Mouse (Mus musculus): ENCODE results near the gene Gm16181.
A peak's percentile ranks its signal among the peaks of the same experiment; 100 is the strongest.

Gm16181 gene

GRCm38 (mm10) chr17:35220156-35220952 is at the start of gene Gm16181:
TSS of gene Gm16181 (plus strand) at chr17:35220834.
- DNase-seq (ENCODE audit: low spot score in 2 of 2): peak; percentile 70 to 80

- DNase-seq (ENCODE audit: low spot score in 2 of 2): no peak
Measured at GRCm38 (mm10) chr17:35172445-35173234, 48.0 kb upstream of the Gm16181 start.

- no peak for DNase-seq (ENCODE audit: low spot score in 2 of 2)
Measured at GRCm38 (mm10) chr17:35173329-35173728, 47.3 kb upstream of the Gm16181 start.

- DNase-seq (ENCODE audit: low spot score in 2 of 2): no peak
Measured at GRCm38 (mm10) chr17:35174201-35174977, 46.2 kb upstream of the Gm16181 start.

GRCm38 (mm10) chr17:35175382-35175781 is 45.3 kb upstream of the Gm16181 start:
- no peak for DNase-seq (ENCODE audit: low spot score in 2 of 2)

GRCm38 (mm10) chr17:35175968-35176367 is 44.7 kb upstream of the Gm16181 start, which contains the start of gene Aif1:
TSS of gene Aif1 (minus strand) at chr17:35176068.
- DNase-seq (ENCODE audit: low spot score in 2 of 2): no peak

GRCm38 (mm10) chr17:35178528-35178927 is 42.1 kb upstream of the Gm16181 start:
- DNase-seq (ENCODE audit: low spot score in 2 of 2): peak in 1 of 2 experiments; percentile 74

- no peak for DNase-seq (ENCODE audit: low spot score in 2 of 2)
Measured at GRCm38 (mm10) chr17:35180093-35180492, 40.5 kb upstream of the Gm16181 start.

GRCm38 (mm10) chr17:35185639-35186611 is 34.7 kb upstream of the Gm16181 start:
- peak in 1 of 2 experiments; percentile 73 for DNase-seq (ENCODE audit: low spot score in 2 of 2)

- DNase-seq (ENCODE audit: low spot score in 2 of 2): no peak
Measured at GRCm38 (mm10) chr17:35186681-35187080, 34.0 kb upstream of the Gm16181 start.

- DNase-seq (ENCODE audit: low spot score in 2 of 2): no peak
Measured at GRCm38 (mm10) chr17:35187345-35187744, 33.3 kb upstream of the Gm16181 start.

- no peak for DNase-seq (ENCODE audit: low spot score in 2 of 2)
Measured at GRCm38 (mm10) chr17:35187959-35188610, 32.5 kb upstream of the Gm16181 start, which contains the start of gene Lst1. TSS of gene Lst1 (minus strand) at chr17:35188439.

GRCm38 (mm10) chr17:35189186-35189585 is 31.4 kb upstream of the Gm16181 start:
- DNase-seq (ENCODE audit: low spot score in 2 of 2): no peak

GRCm38 (mm10) chr17:35190096-35190495 is 30.5 kb upstream of the Gm16181 start:
- DNase-seq (ENCODE audit: low spot score in 2 of 2): no peak

GRCm38 (mm10) chr17:35191723-35192122 is 28.9 kb upstream of the Gm16181 start:
- DNase-seq (ENCODE audit: low spot score in 2 of 2): no peak

- no peak for DNase-seq (ENCODE audit: low spot score in 2 of 2)
Measured at GRCm38 (mm10) chr17:35192924-35193323, 27.7 kb upstream of the Gm16181 start.

- DNase-seq (ENCODE audit: low spot score in 2 of 2): no peak
Measured at GRCm38 (mm10) chr17:35193881-35194843, 26.5 kb upstream of the Gm16181 start, which contains the start of gene Ltb. TSS of gene Ltb (plus strand) at chr17:35194439.

GRCm38 (mm10) chr17:35194844-35195630 is 25.6 kb upstream of the Gm16181 start:
- DNase-seq (ENCODE audit: low spot score in 2 of 2): no peak
